Mouse (Mus musculus) kidney, adult 11 months (tissue): ENCODE data around the gene Ddx5.
"Not testable (repeated sequence)": the region's sequence is repeated elsewhere in the genome, so short reads cannot be mapped to it uniquely, and the experiment has no call there.

Experiments used
- DNase-seq: peaks from one replicate; pipeline ENCODE4 v3.0.0; 2022

Ddx5 gene

DNA sequence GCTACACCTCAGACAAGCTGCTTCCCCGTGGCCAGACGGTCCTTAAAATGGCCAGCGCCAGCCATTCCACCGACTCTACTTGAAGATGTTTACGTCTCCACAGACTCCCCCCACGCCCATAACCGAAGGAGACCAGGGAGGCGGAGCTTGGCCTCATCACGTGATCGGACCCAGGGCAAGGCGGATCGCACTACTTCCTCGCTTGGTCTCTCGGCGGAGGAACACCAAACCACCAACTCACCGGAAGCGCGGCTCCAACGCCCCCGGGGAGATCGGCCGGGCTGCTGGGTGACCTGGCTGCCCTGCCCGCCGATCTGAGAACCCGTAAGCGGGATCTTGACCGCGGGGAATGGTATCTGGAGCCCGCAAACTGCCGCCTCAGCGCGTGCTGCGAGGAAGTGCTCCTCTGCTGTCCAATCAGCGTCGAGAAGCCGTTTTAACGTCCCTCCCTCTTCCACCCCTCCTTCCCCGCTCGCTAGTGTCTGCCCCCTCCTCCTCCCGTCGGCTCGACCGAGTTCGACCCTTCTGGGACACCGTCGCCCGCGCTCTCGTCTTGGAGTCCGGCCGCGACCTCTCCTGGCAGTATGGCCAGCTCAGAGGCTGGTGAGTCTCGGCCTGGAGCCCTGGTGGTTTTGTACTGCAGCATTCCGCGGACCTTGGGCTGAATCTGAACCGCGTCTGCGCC is at the start of gene Ddx5, which contains the start of gene Cep95:
Ddx5 (minus strand) TSS at position 411 of the 685 bp plus-strand sequence.
Cep95 (plus strand) TSS at position 478 of the 685 bp plus-strand sequence.
- DNase-seq = peak; percentile 99

DNA sequence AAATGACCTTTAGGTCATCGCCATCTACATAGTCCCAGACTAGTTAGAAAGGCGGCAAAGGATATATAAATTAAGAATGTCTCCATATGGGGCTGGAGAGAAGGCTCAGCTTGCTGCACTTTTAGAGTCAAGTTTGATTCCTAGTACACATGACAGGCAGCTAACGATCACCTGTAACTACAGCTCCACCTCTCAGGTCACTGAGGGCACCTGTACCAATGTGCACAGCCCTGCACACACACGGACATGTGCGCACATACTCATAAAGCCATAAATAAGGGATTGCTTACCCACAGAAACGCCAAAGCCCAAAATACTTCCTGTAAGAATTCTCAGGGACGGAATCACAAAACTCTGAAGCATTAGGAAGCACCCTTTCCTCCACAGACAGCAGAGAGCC is 39.1 kb upstream of the Ddx5 start:
- DNase-seq = no peak

DNA sequence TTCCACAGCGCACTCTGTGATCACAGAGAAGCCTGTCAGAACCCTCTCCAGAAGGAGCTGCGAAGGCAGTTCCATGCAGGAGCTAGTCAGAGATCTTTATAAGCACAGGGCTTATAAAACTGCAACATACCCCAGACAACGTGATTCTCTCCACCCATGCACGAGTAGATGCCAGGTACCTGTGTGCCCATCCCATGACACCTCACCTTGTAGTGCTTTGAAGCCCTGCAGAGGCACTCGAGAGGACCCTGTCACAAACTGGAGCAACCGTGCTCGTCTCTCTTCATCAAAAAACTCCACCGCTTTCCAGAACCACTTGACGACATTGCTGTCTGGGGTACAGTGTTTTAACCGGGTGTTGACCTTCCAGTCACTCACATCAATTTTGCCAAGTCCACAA is 35.4 kb upstream of the Ddx5 start:
- no peak for DNase-seq

DNA sequence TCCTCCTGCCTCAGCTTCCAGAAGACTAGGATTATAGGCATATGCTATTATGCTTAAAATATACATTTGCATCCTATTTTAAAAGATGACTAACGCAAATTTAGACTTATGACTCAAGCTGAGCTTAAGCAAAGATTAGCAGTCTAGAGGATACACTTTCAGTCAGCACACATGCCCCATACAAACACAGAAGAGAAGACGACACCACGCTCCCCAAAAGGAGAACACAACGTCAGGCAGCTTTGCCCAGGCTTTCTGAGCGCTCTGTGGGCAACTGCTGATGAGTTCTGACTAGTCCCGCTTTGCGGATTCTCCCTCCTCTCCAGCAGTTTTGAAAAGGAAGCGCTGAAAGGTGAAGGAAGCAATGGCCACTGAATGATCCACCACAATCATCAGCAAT is 34.8 kb upstream of the Ddx5 start:
- no peak for DNase-seq

DNA sequence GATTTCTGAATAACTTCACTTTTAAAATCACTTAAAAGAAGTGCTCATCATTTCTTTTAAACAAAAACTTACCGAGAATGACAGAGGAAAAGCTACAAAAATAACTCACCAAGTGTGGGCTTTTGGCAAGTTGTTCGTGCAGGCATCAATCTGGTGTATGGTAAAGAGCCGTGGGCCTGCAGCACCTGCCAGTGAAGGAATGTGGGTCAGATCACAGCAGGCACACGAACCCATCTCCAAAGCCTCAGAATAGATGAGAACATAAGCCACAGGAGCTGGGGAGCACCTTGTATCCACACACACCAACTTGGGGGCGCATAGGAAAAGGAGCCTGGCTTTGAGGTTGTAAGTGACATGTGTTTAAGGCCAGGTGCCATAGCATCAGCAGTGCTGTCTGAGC is 33.9 kb upstream of the Ddx5 start:
- no peak for DNase-seq

DNA sequence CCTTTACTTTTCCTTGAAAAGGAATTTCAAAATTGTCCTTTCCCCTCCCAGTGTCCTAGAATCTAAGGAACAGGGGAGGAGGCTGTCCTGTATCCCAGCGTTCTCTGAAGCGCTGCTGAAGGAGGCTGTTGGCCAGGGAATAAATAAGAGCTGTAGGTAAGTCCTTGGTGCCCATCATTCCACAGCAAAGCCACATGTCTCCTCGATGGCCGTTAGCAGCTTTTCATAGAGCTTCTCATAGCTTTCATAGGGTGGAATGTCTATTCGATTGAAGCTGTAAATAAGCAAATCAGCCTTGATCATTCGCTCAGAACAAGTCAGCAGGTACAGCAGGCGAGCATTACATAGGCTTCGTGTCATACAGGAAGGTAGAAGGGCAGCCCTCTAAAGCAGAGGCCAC is 33.5 kb upstream of the Ddx5 start:
- no peak for DNase-seq

DNA sequence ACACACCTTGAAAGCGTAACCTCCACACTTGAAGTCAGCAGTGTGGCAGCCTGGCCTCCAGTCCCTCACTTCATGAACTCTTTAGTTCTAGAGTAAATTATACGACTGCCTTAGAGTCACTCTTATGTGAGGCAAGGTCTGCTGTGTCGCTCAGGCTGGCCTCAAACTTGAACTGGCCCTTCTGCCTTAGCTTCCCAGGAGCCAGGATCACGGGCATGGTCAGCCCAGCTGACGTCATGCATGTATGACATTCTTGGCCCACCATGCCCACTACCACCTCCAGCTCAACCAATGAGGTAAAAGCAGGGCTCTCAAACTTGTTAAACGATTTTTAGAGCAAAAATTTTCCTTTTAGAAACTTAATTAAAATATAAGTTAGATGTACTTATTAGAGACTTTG is 32.4 kb upstream of the Ddx5 start:
- DNase-seq = no peak

DNA sequence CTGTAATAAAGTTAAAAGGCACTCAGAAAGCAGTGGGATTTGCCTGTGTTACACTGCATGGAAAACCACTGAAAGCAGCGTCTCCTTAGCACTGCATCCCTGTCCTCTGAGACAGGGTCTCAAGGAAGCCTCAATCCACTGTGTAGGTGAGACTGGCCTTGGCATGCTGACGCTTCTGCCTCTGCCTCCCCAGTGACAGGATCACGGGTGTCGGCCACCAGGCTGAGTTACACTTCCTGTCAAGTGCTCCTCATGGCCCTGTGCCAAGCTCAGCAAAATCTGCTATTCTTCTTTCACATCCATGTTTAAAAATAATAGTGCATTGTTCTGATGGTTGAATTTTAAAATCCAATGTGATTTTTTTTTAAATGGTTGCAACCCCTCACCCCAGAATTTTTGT is 32.0 kb upstream of the Ddx5 start:
- peak; percentile 65 for DNase-seq

DNA sequence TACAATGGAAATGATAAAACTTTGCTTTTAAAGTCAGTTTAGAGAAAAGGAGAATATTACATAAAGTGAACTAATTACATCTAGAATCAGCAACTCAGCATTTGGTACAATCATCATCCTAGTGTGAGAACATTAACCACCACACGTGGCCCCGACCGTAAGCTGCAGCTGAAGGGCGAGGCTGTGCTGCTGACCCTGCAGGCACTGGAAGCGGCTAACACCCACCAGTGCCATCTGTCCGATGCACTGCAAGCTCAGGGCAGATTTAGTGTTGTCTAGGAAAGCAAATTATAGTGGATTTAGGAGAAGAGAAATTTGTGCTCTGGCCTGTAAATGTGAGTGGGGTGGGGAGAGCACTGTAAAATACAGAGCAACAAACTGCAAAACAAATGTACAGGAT is 31.3 kb upstream of the Ddx5 start:
- DNase-seq = peak; percentile 20

DNA sequence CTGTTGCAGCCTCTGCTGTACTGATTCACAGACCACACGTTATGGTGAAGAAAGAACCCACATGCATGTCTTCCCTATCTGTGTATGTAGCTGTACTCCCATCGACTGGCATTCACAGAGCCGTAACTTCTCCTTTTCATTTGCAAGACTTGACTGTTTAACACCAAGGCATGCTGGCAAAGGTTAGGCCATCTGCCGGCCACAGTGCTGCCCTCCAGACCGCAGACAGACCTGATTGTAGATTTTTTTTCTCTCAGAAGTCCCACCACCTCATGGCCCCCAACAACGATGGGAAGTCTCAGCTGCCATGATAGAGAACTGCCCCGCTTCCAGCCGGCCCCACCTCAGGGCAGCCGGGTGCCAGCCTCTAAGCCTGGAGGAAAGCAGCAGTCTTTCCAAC is 30.6 kb upstream of the Ddx5 start:
- no peak for DNase-seq

DNA sequence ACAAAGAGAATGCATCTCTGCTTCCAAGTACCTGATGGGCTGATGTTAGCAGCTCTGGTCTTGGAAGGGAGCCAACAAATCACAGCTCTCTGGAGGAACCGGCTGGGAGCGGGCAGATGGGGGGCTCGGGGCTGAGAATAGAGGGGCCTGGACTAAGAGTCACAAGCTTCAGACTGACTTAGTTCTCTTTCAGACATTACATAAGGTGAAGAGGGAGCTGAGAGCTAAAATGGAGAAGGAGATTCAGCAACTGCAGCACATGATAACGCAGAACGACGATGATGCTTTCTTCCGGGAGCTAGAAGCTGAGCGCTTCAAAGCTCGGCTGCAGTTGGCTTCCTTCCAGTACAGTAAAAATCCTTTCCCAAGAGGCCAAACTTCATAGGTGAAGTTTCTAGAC is 29.4 kb upstream of the Ddx5 start:
- peak; percentile 33 for DNase-seq

DNA sequence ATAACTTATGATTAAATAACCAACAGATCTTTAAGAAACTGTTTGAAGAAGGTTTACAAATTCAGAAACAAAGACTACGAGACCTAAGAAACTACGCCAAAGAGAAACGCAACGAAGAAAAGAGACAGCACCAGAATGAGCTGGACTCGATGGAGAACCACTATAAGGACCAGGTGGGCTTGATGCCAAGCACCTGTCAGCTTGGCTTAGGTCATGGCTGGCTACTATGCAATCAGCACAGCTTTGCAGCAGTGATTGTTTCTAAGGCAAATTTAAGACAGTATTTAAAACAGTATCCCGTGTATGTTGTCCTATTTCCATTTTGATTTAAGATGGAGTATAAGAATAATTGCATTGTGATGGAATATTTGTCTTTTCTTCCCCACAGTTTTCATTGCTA is 28.8 kb upstream of the Ddx5 start:
- DNase-seq = no peak

DNA sequence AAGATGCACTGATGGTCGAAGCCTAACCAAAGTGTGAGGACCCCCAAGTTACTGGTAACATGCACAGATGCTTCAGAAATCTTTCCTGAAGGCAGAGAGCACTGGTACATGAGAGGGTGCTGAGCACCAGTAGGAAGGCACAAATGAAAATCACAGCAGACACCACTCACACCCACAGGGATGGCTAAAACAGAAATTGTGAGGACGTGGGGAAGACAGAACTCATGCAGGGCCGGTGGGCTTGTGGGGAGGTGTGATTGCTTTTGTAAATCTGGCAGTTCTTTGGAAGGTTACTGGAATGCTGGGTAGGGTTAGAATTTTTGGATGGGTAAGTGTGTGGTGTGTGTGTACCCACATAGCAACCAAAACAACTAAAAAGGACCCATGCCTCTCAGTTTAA is 28.2 kb upstream of the Ddx5 start:
- DNase-seq = no peak

DNA sequence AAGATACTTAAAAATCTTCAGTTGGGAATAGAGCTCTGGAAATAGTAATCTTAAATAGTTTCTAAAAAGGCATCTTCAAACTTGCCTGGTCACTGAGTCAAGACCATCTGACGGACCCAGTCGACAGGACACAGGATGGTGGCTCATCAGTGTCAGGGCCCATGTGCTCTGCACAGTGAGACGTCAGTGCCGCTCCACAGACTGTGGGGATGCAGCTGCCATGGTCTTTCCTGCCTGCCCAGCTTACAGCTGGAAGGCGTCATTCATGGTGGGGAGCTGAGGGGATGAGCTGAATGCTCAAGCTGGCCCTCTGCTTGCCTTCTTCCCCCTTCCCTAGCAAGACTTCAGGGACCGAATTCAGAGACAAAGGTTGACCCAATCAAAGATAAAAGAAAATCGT is 27.3 kb upstream of the Ddx5 start:
- DNase-seq = no peak

DNA sequence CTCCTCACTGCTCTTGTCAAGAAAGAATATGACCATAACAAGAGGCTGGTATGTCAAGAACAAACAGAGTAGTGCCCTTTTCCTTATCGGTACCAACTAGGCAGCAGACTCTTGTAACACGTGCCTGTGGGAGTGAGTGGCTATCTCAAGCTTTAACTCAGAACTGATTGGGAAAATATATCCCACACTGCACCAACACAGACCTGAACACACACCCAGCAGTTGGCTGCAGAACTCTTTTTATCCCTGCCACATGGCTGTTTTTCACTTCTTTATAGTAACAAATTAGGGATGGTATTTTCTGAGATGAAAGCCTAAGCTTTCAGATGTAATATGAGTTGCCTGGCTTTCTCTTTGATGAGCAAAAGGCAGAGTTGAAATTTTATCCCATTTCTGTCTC is 26.8 kb upstream of the Ddx5 start:
- DNase-seq = no peak

DNA sequence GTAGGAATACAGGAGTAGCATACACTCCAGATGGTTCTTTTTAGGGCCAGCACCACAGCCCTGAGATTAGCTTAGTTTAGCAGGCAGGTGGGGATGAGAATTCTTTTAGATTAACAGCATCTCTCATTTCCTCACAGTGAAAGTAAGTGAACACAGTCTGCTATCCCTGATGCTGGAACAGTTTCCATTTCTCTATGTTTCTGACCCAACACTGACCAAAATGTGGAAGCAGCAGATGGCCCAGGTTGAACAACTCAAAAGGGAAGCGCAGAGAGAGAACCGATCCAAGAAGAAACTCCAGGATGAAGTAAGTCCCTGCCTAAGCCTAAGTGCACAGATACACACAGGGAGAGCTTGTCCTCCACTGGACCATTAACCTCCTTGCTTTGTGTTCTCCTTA is 26.3 kb upstream of the Ddx5 start:
- no peak for DNase-seq

DNA sequence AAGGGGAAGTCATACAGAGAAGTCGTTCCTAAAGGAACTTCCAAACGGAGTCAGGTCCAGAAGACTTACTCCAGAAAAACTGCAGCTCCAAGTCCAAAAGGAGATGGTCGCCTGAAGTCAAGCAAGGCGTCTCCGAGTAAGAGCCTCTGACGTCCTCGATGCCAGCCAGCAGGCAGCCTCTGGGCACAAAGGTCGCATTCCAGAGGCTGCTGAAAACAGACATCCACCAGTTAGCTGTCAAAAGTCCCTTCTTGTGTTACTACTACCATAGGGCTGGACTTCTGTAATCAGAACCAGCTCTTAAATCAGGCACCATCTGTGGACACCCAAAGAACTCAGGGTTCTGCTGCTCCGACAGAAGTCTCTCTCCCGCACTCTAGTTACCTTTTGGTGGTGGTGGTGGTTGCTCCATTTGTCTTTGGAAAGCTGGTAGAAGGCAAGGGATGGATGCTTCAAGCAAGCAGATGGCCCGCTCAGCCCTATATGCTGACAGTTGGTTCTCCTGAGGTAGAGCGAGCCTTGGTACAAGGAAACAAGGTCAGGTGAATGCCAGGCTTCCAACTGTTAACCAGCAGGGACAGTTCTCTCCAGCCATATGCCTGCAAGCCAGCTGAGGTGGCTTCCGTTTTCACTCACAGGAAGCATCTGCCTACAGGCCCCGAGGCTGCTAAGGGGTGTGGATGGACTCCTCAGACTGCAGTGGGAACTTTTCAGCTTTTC is 25.8 kb upstream of the Ddx5 start:
- DNase-seq = peak; percentile 79

DNA sequence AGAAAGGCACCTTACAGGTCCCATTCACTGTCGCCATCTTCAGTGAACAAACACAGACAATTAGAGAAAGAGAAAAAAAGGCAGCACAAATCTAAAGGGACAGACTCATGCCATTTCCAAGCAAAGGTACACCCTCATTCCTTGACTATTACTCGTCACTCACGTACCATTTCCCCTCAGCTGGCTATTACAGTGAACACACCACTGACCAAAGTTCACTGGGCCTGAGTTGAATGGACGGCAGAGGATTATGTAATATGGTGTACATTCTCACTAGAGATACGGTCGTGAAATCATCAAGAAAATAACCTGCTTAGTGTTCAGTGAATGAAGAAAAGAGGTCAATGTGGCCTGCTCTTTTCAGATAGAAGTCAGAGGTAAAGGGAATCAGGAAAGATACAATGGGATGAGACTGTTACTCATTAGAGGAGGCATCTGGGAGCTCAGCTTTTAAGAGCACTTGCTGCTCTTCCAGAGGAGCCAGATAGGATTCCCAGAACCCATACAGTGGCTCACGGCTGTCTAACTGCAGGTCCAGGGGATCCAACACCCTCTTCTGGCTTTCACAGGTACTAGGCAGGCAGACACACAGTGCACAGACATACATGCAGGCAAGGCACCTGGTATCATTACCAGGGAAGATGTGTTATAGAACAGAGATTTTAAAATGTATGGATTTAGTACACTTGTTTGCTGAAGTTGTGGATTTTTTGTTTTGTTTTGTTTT is 23.6 kb upstream of the Ddx5 start:
- peak; percentile 35 for DNase-seq

DNA sequence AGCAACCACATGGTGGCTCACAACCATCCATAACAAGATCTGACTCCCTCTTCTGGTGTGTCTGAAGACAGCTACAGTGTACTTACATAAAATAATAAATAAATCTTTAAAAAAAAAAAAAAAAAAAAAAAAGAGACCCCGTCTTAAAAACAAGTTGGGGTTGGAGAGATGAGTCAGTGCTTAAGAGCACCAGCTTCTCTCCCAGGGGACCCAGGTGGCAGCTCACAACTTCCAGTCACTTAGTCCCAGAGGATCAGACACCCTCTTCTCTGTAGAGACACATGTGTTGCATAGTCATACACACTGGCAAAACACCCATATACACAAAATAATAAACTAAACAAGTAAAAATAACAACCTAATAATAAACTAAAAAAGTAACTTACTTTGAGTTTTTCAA is 18.5 kb upstream of the Ddx5 start:
- not testable (repeated sequence) for DNase-seq

DNA sequence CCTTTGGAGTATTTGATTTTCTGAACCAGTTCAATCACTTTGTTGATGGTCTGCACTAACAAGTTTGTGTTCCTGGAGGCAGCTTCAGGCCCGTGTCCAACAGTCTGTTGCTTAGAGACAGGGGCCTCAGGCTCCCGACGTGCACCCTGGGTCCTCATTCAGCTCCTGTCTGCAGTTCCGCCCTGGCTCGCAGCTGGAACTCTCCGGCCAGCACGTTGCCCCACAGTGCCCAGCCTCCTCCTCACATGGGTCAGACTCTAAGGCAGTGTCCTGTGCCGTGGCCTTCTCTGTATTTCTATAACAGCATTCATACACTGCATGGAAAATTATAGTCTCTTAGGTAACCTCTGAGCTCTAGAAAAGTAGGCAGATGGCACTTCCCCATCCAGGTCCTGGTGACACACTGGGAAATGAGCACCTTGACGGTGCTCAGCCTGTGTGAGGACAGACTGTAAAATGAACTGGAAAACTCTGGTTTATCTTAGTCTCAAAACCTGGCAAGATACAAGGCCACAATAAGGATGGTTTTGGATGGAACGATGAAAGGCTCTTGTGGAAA is 13.2 kb upstream of the Ddx5 start:
- DNase-seq = no peak

DNA sequence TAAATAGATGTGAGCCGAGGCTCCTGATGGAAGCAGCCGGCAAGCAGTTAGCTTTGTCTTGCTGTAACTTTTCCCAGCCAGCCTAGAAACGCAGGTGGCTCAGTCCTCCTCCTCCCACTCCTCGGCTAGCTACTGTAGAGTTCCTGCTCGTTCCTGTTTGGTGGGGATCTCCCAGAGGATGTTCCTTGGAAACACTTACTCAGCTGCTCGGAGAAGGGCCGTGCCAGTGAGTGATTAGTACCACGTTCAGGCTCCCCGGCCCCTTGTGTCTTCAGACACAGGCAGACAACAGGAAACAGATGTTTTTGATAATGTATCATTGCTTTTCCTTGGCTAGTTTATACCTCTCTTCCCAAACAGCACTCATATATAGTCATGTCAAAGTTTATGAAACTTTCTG is 6.7 kb upstream of the Ddx5 start:
- no peak for DNase-seq

DNA sequence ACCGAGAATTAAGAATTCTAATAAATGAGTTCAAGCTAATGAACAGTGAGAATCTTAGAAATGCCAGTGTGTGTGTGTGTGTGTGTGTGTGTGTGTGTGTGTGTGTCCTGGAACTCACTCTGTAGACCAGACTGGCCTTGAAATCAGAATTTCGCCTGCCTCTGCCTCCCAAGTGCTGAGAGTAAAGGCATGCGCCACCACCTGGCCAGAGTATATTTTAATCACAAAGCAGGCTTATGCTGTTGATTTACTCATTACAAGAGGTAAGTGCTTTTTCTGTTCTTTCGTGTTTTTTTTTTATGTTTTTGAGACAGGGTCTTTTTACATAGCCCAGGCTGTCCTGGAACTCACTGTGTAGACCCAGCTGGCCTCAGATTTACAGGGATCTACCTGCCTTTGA is 4.9 kb upstream of the Ddx5 start:
- DNase-seq = no peak

DNA sequence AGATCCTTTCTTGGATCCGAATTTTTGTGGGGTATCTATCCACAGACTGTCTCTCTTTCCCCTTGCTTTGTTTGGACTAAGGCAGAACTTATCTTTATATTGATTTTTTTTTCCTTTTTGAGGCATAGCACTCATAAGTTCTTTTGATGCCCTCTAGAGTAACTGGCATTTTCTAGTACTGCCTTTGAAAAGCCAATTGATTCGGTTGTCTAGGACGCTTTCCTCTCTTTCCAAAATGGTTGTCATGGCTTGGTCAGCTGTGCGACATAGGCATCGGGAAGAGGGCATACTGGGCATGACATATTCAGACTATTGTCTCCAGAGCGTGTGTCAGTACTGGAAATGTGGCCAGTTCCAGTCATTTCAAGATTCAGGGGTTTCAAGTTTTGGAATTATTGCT is 664 bp upstream of the Ddx5 start:
- DNase-seq = no peak
